22 mouse cellular contexts compared by ENCODE assay signal in genomic region chr15:82230098-82230611, GRCm38 (mm10). TPM values are rescaled to one million over a fixed set of nuclear protein-coding genes. Genes with fewer than 3 reads are reported as not detected.
DNase-seq lines count a peak whose midpoint lies in the region; ATAC-seq and TF ChIP-seq lines count a peak whose summit lies in the region.
"Had no signal": no experiment of that assay in that cellular context is flagged by ENCODE, and none has a peak within 500 bp of the region (broad histone marks: within the 10 kb centered on the region; RNA-seq: fewer than 3 reads in every experiment).

No protein-coding gene starts in this region.

- peak; percentile 23; the same call in 1 of the 2 replicates for ATAC-seq in heart, embryonic 12.5 days (ENCODE audit: insufficient number of reproducible peaks, low FRiP score)
- ATAC-seq in G1E (ENCODE audit: extremely low read depth, insufficient number of reproducible peaks, low FRiP score, poor library complexity, severe bottlenecking), result no peak
- ATAC-seq in liver, embryonic 13.5 days (ENCODE audit: low read depth), result peak; percentile 68
- no peak; the same call in 1 of the 2 replicates for ATAC-seq in erythroblast, adult 5-6 weeks (replicated peaks; ENCODE audit: low FRiP score, poor library complexity, severe bottlenecking)
- ATAC-seq: CD4-positive, CD25-positive, alpha-beta regulatory T cell, adult 4 months; midbrain, embryonic 16.5 days had no signal

- H3K9ac ChIP-seq in heart, embryonic 12.5 days, result no peak overlapping the region
- H3K9ac ChIP-seq in CH12.LX (ENCODE audit: insufficient read depth, low read depth), result 0 out of 2 replicates have a peak overlapping the region, but pooled peaks have one; percentile 51
- peak overlapping the region; percentile 75 for H3K9ac ChIP-seq in liver, embryonic 13.5 days
- H3K9ac ChIP-seq: hindbrain, embryonic 15.5 days; limb, embryonic 13.5 days had no signal

- no peak overlapping the region for H3K4me2 ChIP-seq in heart, embryonic 12.5 days
- peak overlapping the region; percentile 76; the same call in 1 of the 2 replicates for H3K4me2 ChIP-seq in CH12.LX (ENCODE audit: insufficient read depth, low read depth, poor library complexity, severe bottlenecking)
- peak overlapping the region; percentile 65 for H3K4me2 ChIP-seq in liver, embryonic 13.5 days
- H3K4me2 ChIP-seq: hindbrain, embryonic 15.5 days; limb, embryonic 13.5 days had no signal

- 70% methylated on average over 6 of the region's 6 CpGs for WGBS in heart, embryonic 12.5 days
- 47% methylated on average over 6 of the region's 6 CpGs for WGBS in liver, embryonic 13.5 days (ENCODE audit: insufficient replicate concordance)

- peaks cover 31% of the 10 kb centered on the region for H3K27me3 ChIP-seq in heart, embryonic 12.5 days (replicated peaks)
- H3K27me3 ChIP-seq in CH12.LX (replicated peaks) (no peaks in the 10 kb centered on the region), G1E (ENCODE audit: insufficient read depth, low read length) (peaks cover 11% of the 10 kb centered on the region; the same call in 1 of the 2 replicates)
- peaks cover 14% of the 10 kb centered on the region for H3K27me3 ChIP-seq in liver, embryonic 13.5 days
- H3K27me3 ChIP-seq: hindbrain, embryonic 15.5 days had no signal

- TF ChIP-seq POLR2A in CH12.LX (IDR thresholded peaks at IDR 0.05; ENCODE audit: low read depth, low read length), result no peak

- no peak overlapping the region for H3K27ac ChIP-seq in heart, embryonic 12.5 days (ENCODE audit: poor library complexity, severe bottlenecking)
- H3K27ac ChIP-seq in CH12.LX (ENCODE audit: insufficient read depth, low read depth), result peak overlapping the region; percentile 79
- H3K27ac ChIP-seq in liver, embryonic 13.5 days, result peak overlapping the region; percentile 93
- H3K27ac ChIP-seq: gastrocnemius, adult 2 months; hindbrain, embryonic 15.5 days; kidney, postnatal 0 days; left cerebral cortex, adult 2 months; limb, embryonic 13.5 days had no signal

- dilution Hi-C loops in CH12.LX (cut with MboI; ENCODE audit: extremely low pct_ligation_motif_present, extremely low pct_unique_long_range_greater_than_20kb, low sequenced_read_pairs), result no loop called here

- no peaks in the 10 kb centered on the region for H3K79me2 ChIP-seq in CH12.LX (replicated peaks; ENCODE audit: control insufficient read depth, extremely low read depth, insufficient read depth, poor library complexity, severe bottlenecking)

- H3K36me3 ChIP-seq in heart, embryonic 12.5 days, result no peaks in the 10 kb centered on the region
- H3K36me3 ChIP-seq in CH12.LX (replicated peaks in 1 of 2; ENCODE audit: control insufficient read depth in 1 of 2, insufficient read depth in 1 of 2, low read length in 1 of 2) (peaks cover 5 to 26% of the 10 kb centered on the region in 2 experiments), G1E (replicated peaks) (peaks cover 33% of the 10 kb centered on the region)
- peaks cover 11% of the 10 kb centered on the region for H3K36me3 ChIP-seq in liver, embryonic 13.5 days
- H3K36me3 ChIP-seq: hindbrain, embryonic 15.5 days had no signal

- peaks cover 16% of the 10 kb centered on the region for H3K4me1 ChIP-seq in heart, embryonic 12.5 days (replicated peaks)
- H3K4me1 ChIP-seq in CH12.LX (ENCODE audit: control insufficient read depth in 1 of 2, insufficient read depth in 2 of 2) (peaks cover 47 to 78% of the 10 kb centered on the region in 2 experiments), G1E (ENCODE audit: insufficient read depth, low read depth, low read length) (peaks cover 50% of the 10 kb centered on the region)
- H3K4me1 ChIP-seq in liver, embryonic 13.5 days (replicated peaks), result peaks cover 54% of the 10 kb centered on the region
- H3K4me1 ChIP-seq: limb, embryonic 13.5 days had no signal

- in situ Hi-C loops in CH12.LX (cut with MboI; ENCODE audit: low pct_ligation_motif_present, low pct_unique_long_range_greater_than_20kb, low sequenced_read_pairs), result no loop called here

- no peak for TF ChIP-seq RAD21 in CH12.LX (IDR thresholded peaks at IDR 0.05; ENCODE audit: low read depth, low read length)

- no peaks in the 10 kb centered on the region for H3K9me3 ChIP-seq in heart, embryonic 12.5 days (replicated peaks)
- no peaks in the 10 kb centered on the region for H3K9me3 ChIP-seq in CH12.LX (replicated peaks; ENCODE audit: low read length)
- H3K9me3 ChIP-seq in G1E (replicated peaks), result no peaks in the 10 kb centered on the region
- no peaks in the 10 kb centered on the region for H3K9me3 ChIP-seq in liver, embryonic 13.5 days (replicated peaks)
- H3K9me3 ChIP-seq: hindbrain, embryonic 15.5 days; limb, embryonic 13.5 days had no signal

- TF ChIP-seq CTCF in CH12.LX (conservative IDR thresholded peaks at IDR 0.05 in 1 of 2, IDR thresholded peaks at IDR 0.05 in 1 of 2; ENCODE audit: low read depth in 2 of 2, low read length in 2 of 2), result no peak
- no peak for TF ChIP-seq CTCF in G1E (IDR thresholded peaks at IDR 0.05; ENCODE audit: low read depth, low read length)

- H3K4me3 ChIP-seq in heart, embryonic 12.5 days, result no peak overlapping the region
- peak overlapping the region in 1 of 3 experiments; percentile 1 for H3K4me3 ChIP-seq in CH12.LX (replicated peaks in 1 of 3; ENCODE audit: low read depth in 2 of 3, low read length in 2 of 3, poor library complexity in 1 of 3)
- H3K4me3 ChIP-seq in G1E (ENCODE audit: low read depth, low read length), result peak overlapping the region; percentile 58; the same call in 1 of the 2 replicates
- peak overlapping the region; percentile 24 for H3K4me3 ChIP-seq in liver, embryonic 13.5 days (replicated peaks)
- H3K4me3 ChIP-seq: gastrocnemius, adult 2 months; hindbrain, embryonic 15.5 days; left cerebral cortex, adult 2 months; limb, embryonic 13.5 days had no signal

- DNase-seq in heart, postnatal 36 days, result no peak
- DNase-seq in CH12.LX (ENCODE audit: extremely low read depth), result no peak
- DNase-seq in G1E (ENCODE audit: low spot score), result no peak
- no peak for DNase-seq in liver, embryonic 13.5 days
- no peak for DNase-seq in left cerebral cortex, postnatal 14 days (ENCODE audit: low spot score in 2 of 2)
- DNase-seq: adrenal gland, postnatal 14 days; cerebellum, adult 8-10 months; embryo, embryonic 11 days; gastrocnemius, adult 2 months had no signal

- TF ChIP-seq EP300 in CH12.LX (IDR thresholded peaks at IDR 0.05; ENCODE audit: low read length), result no peak

- intact Hi-C loops in heart, postnatal 36 days (cut with DNase I), result loop anchor here (5.0 to 10.0 kb wide), 2 partner anchors 48 to 275 kb away; no protein-coding TSS in a partner anchor
- intact Hi-C loops in left cerebral cortex, postnatal 14 days (cut with DNase I), result no loop called here

RNA-seq across cellular contexts. Expression of gene Tnfrsf13c, which starts 6.0 kb away (rescaled TPM):
- polyA plus RNA-seq in heart, embryonic 12.5 days (2016; fragmentation: Nextera tagmentation; extraction: Ambion mirVana), result 0.09 TPM in 1 of 2 replicates, not detected in the other
- under 1 TPM; 0.28 to 0.30 TPM for total RNA-seq in heart, postnatal 36 days (2021)
- 287 and 334 TPM in 2 replicates for total RNA-seq in CH12.LX (2012; rRNA removed)
- total RNA-seq in CH12.LX (2014; rRNA removed), result 188 and 204 TPM in 2 replicates
- 219 and 257 TPM in 2 replicates for polyA plus RNA-seq in CH12.LX (2012; ENCODE audit: insufficient read length, low read depth)
- total RNA-seq in G1E (2014; fragmentation: Nextera tagmentation), result 1.6 and 2.4 TPM in 2 replicates
- 0.71 and 1.2 TPM in 2 replicates for total RNA-seq in G1E (2017)
- 0.18 and 0.65 TPM in 2 replicates for polyA plus RNA-seq in G1E (2012)
- 0.38 and 0.87 TPM in 2 replicates for polyA plus RNA-seq in liver, embryonic 13.5 days (2015; fragmentation: Nextera tagmentation; extraction: Ambion mirVana)
- under 1 TPM; 0.27 to 0.35 TPM for total RNA-seq in left cerebral cortex, postnatal 14 days (2021)
- 0.84 and 6.3 TPM in 2 replicates for total RNA-seq in erythroblast, adult 5-6 weeks (2015; ENCODE audit: low replicate concordance)
- not detected in 2 replicates for total RNA-seq in erythroblast, adult 5-6 weeks (2017; ENCODE audit: low replicate concordance)
- total RNA-seq: gastrocnemius, adult 2 months had no signal
- polyA plus RNA-seq: heart, postnatal 0 days; intestine, postnatal 0 days; lung, embryonic 16.5 days; stomach, embryonic 14.5 days had no signal

RNA-seq across cellular contexts. Expression of gene Cenpm, which starts 14.4 kb away (rescaled TPM):
- polyA plus RNA-seq in heart, embryonic 12.5 days (2016; fragmentation: Nextera tagmentation; extraction: Ambion mirVana), result 57.9 and 67.0 TPM in 2 replicates
- under 1 TPM; 0.42 to 0.51 TPM for total RNA-seq in heart, postnatal 36 days (2021)
- total RNA-seq in CH12.LX (2012; rRNA removed), result 31.5 and 34.2 TPM in 2 replicates
- 17.1 and 22.8 TPM in 2 replicates for total RNA-seq in CH12.LX (2014; rRNA removed)
- 39.6 and 44.0 TPM in 2 replicates for polyA plus RNA-seq in CH12.LX (2012; ENCODE audit: insufficient read length, low read depth)
- total RNA-seq in G1E (2014; fragmentation: Nextera tagmentation), result 70.7 and 84.1 TPM in 2 replicates
- 13.7 and 15.7 TPM in 2 replicates for total RNA-seq in G1E (2017)
- 103 and 105 TPM in 2 replicates for polyA plus RNA-seq in G1E (2012)
- polyA plus RNA-seq in liver, embryonic 13.5 days (2015; fragmentation: Nextera tagmentation; extraction: Ambion mirVana), result 41.7 and 45.6 TPM in 2 replicates
- total RNA-seq in left cerebral cortex, postnatal 14 days (2021), result 1 to 10 TPM; 3.3 to 5.0 TPM
- total RNA-seq in erythroblast, adult 5-6 weeks (2015; ENCODE audit: low replicate concordance), result 10.7 and 11.0 TPM in 2 replicates
- 2.3 and 7.2 TPM in 2 replicates for total RNA-seq in erythroblast, adult 5-6 weeks (2017; ENCODE audit: low replicate concordance)
- total RNA-seq: gastrocnemius, adult 2 months had no signal

RNA-seq across cellular contexts. Expression of gene Shisa8, which starts 17.5 kb away (rescaled TPM):
- polyA plus RNA-seq in heart, embryonic 12.5 days (2016; fragmentation: Nextera tagmentation; extraction: Ambion mirVana), result 0.19 and 0.35 TPM in 2 replicates
- total RNA-seq in heart, postnatal 36 days (2021), result under 1 TPM; 0.14 to 0.19 TPM
- total RNA-seq in CH12.LX (2012; rRNA removed) (152 and 159 TPM in 2 replicates), CH12.LX (2014; rRNA removed) (94.6 and 103 TPM in 2 replicates), G1E (2014; fragmentation: Nextera tagmentation) (not detected in 2 replicates), G1E (2017) (0.05 TPM in 1 of 2 replicates, not detected in the other)
- polyA plus RNA-seq in CH12.LX (2012; ENCODE audit: insufficient read length, low read depth) (64.2 and 83.4 TPM in 2 replicates), G1E (2012) (not detected in 2 replicates)
- polyA plus RNA-seq in liver, embryonic 13.5 days (2015; fragmentation: Nextera tagmentation; extraction: Ambion mirVana), result 0.08 and 0.10 TPM in 2 replicates
- 1 to 10 TPM; 4.1 to 4.7 TPM for total RNA-seq in left cerebral cortex, postnatal 14 days (2021)
- total RNA-seq in erythroblast, adult 5-6 weeks (2015; ENCODE audit: low replicate concordance), result not detected in 2 replicates
- total RNA-seq in erythroblast, adult 5-6 weeks (2017; ENCODE audit: low replicate concordance), result not detected in 2 replicates
- total RNA-seq: gastrocnemius, adult 2 months; granulocyte monocyte progenitor cell, adult 5-6 weeks had no signal
- polyA plus RNA-seq: CD4-positive, CD25-positive, alpha-beta regulatory T cell, adult 4 months; intestine, postnatal 0 days had no signal

RNA-seq across cellular contexts. Expression of gene 1500009C09Rik, which starts 22.0 kb away (rescaled TPM):
- not detected in 2 replicates for polyA plus RNA-seq in heart, embryonic 12.5 days (2016; fragmentation: Nextera tagmentation; extraction: Ambion mirVana)
- not detected for total RNA-seq in heart, postnatal 36 days (2021)
- total RNA-seq in CH12.LX (2012; rRNA removed), result not detected in 2 replicates
- not detected in 2 replicates for total RNA-seq in CH12.LX (2014; rRNA removed)
- not detected in 2 replicates for polyA plus RNA-seq in CH12.LX (2012; ENCODE audit: insufficient read length, low read depth)
- not detected in 2 replicates for total RNA-seq in G1E (2014; fragmentation: Nextera tagmentation)
- not detected in 2 replicates for total RNA-seq in G1E (2017)
- polyA plus RNA-seq in G1E (2012), result not detected in 2 replicates
- polyA plus RNA-seq in liver, embryonic 13.5 days (2015; fragmentation: Nextera tagmentation; extraction: Ambion mirVana), result not detected in 2 replicates
- total RNA-seq in left cerebral cortex, postnatal 14 days (2021), result 100 to 1,000 TPM; 104 TPM
- not detected in 2 replicates for total RNA-seq in erythroblast, adult 5-6 weeks (2015; ENCODE audit: low replicate concordance)
- not detected in 2 replicates for total RNA-seq in erythroblast, adult 5-6 weeks (2017; ENCODE audit: low replicate concordance)
- total RNA-seq: gastrocnemius, adult 2 months; granulocyte monocyte progenitor cell, adult 5-6 weeks had no signal
- polyA plus RNA-seq: CD4-positive, CD25-positive, alpha-beta regulatory T cell, adult 4 months; heart, postnatal 0 days; intestine, postnatal 0 days; kidney, postnatal 0 days; limb, embryonic 13.5 days; lung, embryonic 16.5 days; stomach, embryonic 14.5 days had no signal

RNA-seq across cellular contexts. Expression of gene Sept3, which starts 44.5 kb away (rescaled TPM):
- 3.8 and 4.9 TPM in 2 replicates for polyA plus RNA-seq in heart, embryonic 12.5 days (2016; fragmentation: Nextera tagmentation; extraction: Ambion mirVana)
- under 1 TPM; 0.35 to 0.36 TPM for total RNA-seq in heart, postnatal 36 days (2021)
- total RNA-seq in CH12.LX (2012; rRNA removed), result 0.04 and 0.13 TPM in 2 replicates
- not detected in 2 replicates for total RNA-seq in CH12.LX (2014; rRNA removed)
- polyA plus RNA-seq in CH12.LX (2012; ENCODE audit: insufficient read length, low read depth), result 0.07 TPM in 1 of 2 replicates, not detected in the other
- not detected in 2 replicates for total RNA-seq in G1E (2014; fragmentation: Nextera tagmentation)
- 0.05 and 0.12 TPM in 2 replicates for total RNA-seq in G1E (2017)
- not detected in 2 replicates for polyA plus RNA-seq in G1E (2012)
- polyA plus RNA-seq in liver, embryonic 13.5 days (2015; fragmentation: Nextera tagmentation; extraction: Ambion mirVana), result 0.36 and 0.84 TPM in 2 replicates
- 100 to 1,000 TPM; 428 to 442 TPM for total RNA-seq in left cerebral cortex, postnatal 14 days (2021)
- 2.3 TPM in 1 of 2 replicates, not detected in the other for total RNA-seq in erythroblast, adult 5-6 weeks (2015; ENCODE audit: low replicate concordance)
- 0.09 TPM in 1 of 2 replicates, not detected in the other for total RNA-seq in erythroblast, adult 5-6 weeks (2017; ENCODE audit: low replicate concordance)
- polyA plus RNA-seq: CD4-positive, CD25-positive, alpha-beta regulatory T cell, adult 4 months had no signal

Comparison
In these comparisons a context has a peak if more than half of its experiments do, and no peak if none do; other contexts are left out.
1. ATAC-seq: peak in heart, embryonic 12.5 days (single experiment) and liver, embryonic 13.5 days (single experiment); none in G1E (single experiment) and erythroblast, adult 5-6 weeks (single experiment).
2. RNA of gene Tnfrsf13c, which starts 6.0 kb away (total RNA-seq): 188 to 334 TPM in CH12.LX; 0.84 to 6.3 TPM in erythroblast, adult 5-6 weeks, 0.71 to 2.4 TPM in G1E, 0.27 to 0.35 TPM in left cerebral cortex, postnatal 14 days and 0.28 to 0.30 TPM in heart, postnatal 36 days; every median in the first group is over 10 times any median in the second.
3. RNA of gene Shisa8, which starts 17.5 kb away (total RNA-seq): 94.6 to 159 TPM in CH12.LX; 4.1 to 4.7 TPM in left cerebral cortex, postnatal 14 days, 0.14 to 0.19 TPM in heart, postnatal 36 days, 0.05 TPM in G1E and not detected in erythroblast, adult 5-6 weeks; every median in the first group is over 10 times any median in the second.